Mouse (Mus musculus) Muller cell, postnatal 12 days (primary cell): ENCODE measurements around the gene Ost4.
A peak's percentile ranks its signal among the peaks of the same experiment; 100 is the strongest.

Source experiments
- DNase-seq: peaks from one replicate; pipeline ENCODE4 v3.0.0-alpha.2; 2015; ENCODE audit errors: inconsistent ontology term

The Ost4 gene

DNA sequence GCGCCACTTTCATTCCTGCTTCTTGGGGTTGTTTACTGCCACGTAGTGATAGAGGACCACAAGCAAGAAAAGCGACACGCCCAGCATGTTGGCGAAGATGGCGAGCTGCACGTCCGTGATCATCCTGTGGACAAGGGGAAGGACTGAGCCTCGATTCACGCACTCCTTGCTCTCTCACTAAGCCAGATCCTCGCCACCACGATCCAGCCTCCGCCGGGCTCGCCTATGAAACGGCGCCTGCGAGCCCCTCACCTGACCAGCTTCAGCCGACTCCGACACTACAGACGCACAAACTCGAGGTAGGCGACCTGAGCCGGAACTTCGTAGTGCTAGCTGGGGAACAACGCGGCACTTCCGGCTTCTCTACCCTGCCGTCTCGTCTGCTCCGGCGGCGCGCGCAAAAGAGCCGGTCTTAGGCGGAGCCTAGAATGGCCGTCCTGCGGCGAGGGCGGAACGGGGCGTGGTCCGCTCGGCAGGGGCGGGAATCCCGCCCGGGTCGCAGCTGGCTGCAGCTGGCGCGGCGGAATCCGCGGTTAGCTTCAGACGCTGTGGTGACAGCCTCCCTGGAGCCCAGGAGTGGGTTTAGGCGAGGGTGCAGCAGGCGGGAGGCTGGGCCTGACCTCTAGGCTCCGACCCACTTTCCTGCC lies at the start of gene Ost4:
Gene Ost4 (minus strand): TSS at position 376 of the 647 bp plus-strand sequence.
- peak; percentile 95 for DNase-seq

- no peak for DNase-seq
These were observed 48.2 kb upstream of the Ost4 start for GRCm38 (mm10) chr5:30955751-30956150.

GRCm38 (mm10) chr5:30954556-30954955 lies 47.0 kb upstream of the Ost4 start:
- no peak for DNase-seq

DNA sequence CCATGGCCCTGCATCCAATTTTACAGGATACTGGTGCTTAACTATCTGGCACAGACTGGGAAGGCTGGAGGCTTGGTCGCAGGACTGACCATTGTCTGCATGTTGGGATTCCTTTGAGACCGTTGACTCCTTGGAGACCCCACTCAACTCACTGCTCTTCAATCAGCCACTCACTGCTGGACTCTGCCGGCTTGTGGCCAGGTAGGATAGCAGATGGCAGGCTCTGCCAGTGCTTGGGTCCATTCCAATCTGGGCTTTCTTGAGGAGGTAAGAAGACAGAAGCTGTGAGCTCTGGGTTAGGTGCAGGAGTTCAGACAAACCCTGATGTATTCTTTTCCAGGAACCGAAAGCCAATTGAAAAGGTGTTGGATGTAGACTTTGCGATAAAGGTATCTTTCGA lies 46.5 kb upstream of the Ost4 start:
- DNase-seq: no peak

- DNase-seq: no peak
These were observed 45.0 kb upstream of the Ost4 start for GRCm38 (mm10) chr5:30952551-30952950.

DNA sequence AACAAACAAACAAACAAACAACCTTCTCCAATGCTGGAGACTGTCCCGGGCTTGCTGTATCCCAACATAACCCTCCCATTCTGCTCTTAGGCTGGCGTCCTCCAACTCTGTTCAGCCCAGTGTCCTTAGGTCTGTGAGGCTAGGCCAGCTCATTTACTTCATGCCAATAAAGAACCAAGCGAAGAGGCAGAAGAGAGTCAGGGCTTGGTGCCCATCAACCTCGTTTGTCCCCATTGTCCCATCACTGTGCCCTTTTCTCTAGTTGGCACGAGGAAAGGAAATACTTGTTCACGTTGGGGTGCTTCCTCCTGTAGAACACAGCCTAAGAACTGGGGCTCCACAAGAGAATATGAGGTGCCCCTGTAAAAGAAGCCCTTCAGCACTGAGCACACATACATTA lies 44.1 kb upstream of the Ost4 start:
- no peak for DNase-seq

DNA sequence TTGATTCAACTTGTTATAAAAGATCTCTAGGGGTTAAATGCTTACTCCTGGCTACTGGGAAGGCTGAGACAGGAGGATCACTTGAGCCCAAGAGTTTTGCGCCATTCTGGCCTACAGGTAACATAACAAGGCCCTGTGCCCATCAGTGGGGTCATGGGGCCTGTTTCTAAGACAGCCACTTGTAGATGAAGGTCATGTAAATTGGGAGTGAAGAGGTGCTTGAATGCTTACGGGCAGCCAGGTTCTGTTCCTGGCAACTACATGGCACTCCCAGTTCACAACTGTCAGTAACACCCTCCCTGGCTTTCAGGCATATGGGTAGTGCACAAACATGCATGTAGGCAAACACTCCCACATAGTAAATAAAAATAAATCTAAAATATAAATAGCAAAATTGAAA lies 43.3 kb upstream of the Ost4 start:
- DNase-seq: no peak

- peak; percentile 14 for DNase-seq
These were observed 42.9 kb upstream of the Ost4 start for GRCm38 (mm10) chr5:30950451-30950850.

DNA sequence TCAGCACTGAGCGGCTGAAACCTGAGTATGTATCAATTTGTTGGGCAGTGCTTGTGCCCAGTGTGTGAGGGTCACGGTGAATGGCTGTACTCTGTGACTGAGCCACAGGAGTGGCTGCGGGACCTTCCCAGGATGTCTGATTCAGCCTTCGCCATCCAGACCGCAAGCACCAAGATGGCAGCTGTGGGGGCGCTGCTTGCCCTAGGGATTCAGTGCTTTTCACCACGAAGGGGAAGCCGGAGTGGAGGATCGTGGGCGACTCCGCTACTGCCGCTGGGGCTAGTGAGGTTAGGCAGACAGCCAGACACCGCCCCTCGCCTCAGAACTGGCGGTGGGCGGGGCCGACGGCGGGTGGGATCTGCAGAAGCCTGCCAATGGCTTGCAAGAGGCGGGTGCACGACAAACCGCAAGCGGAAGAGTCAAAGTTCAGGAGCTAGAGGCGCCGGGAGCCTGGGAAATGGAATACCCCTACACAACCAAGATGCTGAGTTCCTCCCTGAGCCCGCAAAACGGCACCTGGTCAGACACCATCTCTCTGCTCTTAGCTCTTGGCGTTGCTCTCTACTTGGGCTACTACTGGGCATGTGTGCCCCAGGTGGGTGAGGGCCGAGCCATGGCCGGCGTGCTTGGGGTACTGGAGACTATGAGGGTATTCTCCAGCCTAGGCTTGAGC lies 42.2 kb upstream of the Ost4 start:
- DNase-seq: peak; percentile 97

GRCm38 (mm10) chr5:30948620-30949019 lies 41.0 kb upstream of the Ost4 start:
- DNase-seq: no peak

DNA sequence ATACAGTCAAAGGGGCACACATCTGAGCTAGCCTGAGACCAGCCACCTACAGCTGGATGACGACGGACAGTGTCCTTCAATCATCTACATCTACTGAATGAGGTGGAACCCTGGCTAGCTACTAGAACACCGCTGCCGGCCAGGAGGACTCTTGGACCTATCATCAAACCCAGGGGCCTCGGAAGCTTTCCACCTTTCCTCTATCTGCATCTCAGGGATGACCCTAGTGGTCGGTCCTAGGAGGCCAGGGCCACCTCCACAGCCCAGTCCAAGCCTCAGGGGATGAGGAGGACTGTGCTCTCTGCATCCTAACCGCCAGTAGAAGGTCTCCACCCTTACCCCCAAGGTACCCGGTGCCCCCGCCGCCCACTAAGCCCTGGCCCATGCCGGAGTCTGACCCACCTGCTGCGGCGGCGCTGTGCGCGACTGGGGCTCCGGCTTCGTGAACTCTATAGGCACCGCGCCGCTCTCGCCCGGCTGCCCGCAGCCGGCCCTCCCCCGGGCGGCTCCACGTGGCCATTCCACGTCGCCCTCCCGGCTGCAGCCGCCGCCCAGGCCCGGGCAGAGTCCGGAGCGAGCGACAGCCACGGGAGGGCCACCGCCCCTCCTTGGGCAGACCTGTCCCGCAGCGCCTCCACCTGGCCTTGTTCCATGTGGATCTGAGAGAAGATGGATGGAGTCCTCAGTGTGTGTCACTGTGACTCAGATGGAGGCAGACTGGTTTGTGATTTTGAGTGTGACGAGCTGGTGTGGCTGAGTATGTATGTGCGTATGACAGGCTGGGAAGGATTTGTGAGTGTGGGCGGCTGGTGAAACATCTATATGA lies 37.6 kb upstream of the Ost4 start, which contains the start of gene Cgref1:
Gene Cgref1 (minus strand): TSS at position 636 of the 826 bp plus-strand sequence.
- DNase-seq: peak; percentile 77

- no peak for DNase-seq
These were observed 36.8 kb upstream of the Ost4 start for GRCm38 (mm10) chr5:30944344-30944743.

DNA sequence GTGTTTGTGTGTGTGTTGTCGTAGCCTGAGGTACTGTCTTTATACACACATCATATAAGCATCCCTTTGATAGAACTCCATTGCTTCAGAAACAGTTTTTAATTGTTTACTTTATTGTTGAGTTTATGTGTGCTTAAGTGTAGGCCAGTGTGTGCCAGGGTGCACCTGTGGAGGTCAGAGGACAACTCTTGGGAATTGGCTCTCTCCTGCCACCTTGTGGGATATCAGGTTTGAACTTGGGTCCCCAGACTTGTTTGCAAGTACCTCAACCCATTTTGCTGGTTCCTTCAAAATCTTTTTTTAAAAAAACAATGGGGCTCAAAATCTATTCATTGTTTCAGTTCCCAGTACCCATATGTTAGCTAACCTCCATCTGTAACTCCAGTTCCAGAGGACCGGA lies 35.4 kb upstream of the Ost4 start:
- no peak for DNase-seq

DNA sequence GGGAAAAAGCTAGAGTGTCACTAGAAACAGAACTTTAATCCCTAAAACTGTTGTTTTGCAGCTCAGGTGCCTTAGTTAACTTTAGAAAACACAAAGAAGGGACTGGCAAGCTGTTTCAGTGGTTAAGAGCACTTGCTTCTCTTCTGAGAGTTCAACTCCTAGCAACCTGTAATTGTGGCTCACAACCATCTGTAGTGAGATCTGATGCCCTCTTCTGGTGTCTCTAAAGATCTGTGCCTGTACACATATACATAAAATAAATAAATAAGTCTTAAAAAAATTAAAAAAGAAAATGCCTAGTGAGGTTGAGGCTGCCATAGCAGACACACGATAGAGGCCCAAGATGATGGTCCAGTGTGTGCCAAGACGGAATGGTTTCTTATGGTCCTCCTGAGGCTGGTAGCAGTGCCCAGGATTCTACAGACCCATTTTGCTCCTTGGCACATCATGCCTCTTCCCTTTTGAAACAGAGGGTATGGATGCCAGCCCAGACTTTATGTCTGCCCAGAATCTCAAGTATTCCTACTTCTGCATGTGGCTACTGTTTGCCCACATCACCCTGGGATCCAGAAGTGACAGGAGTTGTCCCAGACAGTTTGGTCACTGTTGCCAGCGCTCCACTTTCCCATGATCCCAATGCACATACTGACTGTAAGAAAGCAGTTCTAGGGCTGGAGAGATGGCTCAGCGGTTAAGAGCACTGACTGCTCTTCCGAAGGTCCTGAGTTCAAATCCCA lies 27.3 kb upstream of the Ost4 start:
- DNase-seq: no peak

GRCm38 (mm10) chr5:30933705-30934104 lies 26.1 kb upstream of the Ost4 start:
- DNase-seq: no peak

- no peak for DNase-seq
These were observed 23.8 kb upstream of the Ost4 start for GRCm38 (mm10) chr5:30931378-30931777.

DNA sequence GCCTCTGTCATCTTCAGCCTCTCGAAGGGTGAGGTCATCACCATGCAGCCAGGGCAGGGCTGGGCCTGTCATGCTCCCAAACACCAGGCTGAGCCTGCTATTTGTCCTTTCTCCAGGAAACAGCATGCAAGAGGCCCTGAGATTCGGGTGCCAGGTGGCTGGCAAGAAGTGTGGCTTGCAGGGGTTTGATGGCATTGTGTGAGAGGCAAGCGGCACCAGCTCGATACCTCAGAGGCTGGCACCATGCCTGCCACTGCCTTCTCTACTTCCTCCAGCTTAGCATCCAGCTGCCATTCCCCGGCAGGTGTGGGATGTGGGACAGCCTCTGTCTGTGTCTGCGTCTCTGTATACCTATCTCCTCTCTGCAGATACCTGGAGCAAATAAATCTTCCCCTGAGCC lies 23.3 kb upstream of the Ost4 start:
- DNase-seq: no peak

GRCm38 (mm10) chr5:30930121-30930520 lies 22.5 kb upstream of the Ost4 start:
- DNase-seq: peak; percentile 59

- DNase-seq: no peak
These were observed 20.4 kb upstream of the Ost4 start for GRCm38 (mm10) chr5:30927945-30928529.

DNA sequence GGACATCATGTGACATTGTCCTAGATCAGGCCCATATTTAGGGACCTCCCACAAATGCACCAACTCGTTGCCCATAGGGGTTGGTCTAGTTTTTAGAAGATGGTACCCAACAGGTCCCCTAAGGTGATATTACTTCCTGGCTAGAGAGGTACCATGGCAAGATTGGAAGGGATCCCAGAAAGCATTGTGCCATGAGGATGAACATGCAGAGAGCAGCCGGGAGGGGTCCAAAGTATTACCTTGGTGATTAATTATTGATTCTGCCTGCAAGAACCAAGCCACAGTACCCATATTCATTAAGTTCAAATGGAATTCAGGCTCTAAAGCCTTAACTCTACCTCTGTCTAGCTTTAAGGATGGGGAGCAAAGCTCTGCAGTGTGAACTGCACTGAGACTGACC lies 18.5 kb upstream of the Ost4 start:
- DNase-seq: no peak

DNA sequence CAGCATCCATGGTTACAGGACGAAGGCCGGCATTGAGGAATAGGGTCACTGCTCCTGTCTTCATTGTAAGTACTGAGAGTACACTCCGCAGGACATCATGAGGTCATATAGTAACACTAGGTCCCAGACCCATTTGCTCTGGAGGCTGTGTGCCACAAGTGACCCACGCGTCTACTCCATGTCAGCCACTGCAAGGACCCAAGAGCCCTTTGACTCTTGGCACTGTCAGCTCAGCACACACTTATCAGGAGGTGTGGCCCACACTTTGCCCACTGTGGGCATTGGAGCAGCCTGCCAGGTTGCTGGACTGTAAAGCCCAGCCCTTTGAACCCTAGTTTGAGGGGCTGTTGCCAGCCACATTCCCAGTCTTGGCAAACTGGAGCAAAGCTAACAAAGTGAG lies 17.6 kb upstream of the Ost4 start:
- no peak for DNase-seq

DNA sequence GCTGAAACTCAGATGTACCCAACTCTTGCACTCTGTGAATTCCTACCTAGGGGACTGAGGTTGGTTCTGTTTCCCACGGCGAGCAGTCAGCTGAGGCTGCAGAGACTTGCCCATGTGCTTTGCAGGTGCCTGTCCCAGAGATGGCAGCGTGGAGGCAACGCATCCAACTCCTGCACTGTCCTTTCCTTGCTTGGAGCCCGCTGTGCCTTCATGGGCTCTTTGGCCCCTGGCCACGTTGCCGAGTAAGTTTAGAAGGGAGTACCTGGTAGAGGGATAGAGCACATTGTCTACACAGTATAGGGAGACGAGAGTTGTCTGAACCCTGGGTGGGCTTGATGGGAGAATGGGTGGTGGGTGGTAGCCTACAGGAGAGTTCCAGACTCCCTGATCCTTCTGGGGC lies 17.0 kb upstream of the Ost4 start:
- no peak for DNase-seq
